Mouse (Mus musculus) spleen, postnatal 36 days (tissue): Measurements from ENCODE around the gene Olfr441.
"Not testable (repeated sequence)": the region's sequence is repeated elsewhere in the genome, so short reads cannot be mapped to it uniquely, and the experiment has no call there.

ENCODE experiments used
- DNase-seq, 2 experiments: peaks; one replicate each; pipeline ENCODE4 v3.0.0; 2022; ENCODE audit warnings: low spot score in 2 of 2, mixed read lengths in 1 of 2

Gene Olfr441

GRCm38 (mm10) chr6:43106069-43106468, at the start of gene Olfr441:
TSS of gene Olfr441 (plus strand) at chr6:43106369.
- not testable (repeated sequence) for DNase-seq

GRCm38 (mm10) chr6:43078750-43079149, 27.4 kb upstream of the Olfr441 start:
- DNase-seq, result no peak

GRCm38 (mm10) chr6:43081405-43081804, 24.8 kb upstream of the Olfr441 start:
- peak; percentile 66 to 77 for DNase-seq

- not testable (repeated sequence) for DNase-seq
These were observed 40.1 kb downstream of the Olfr441 start, which contains the start of gene Olfr237-ps1 for GRCm38 (mm10) chr6:43146267-43146666. TSS of gene Olfr237-ps1 (plus strand) at chr6:43146567.

- DNase-seq, result no peak
These were observed 53.3 kb downstream of the Olfr441 start for GRCm38 (mm10) chr6:43159502-43159901.

GRCm38 (mm10) chr6:43162982-43163381, 56.8 kb downstream of the Olfr441 start, which contains the start of gene Olfr437:
TSS of gene Olfr437 (plus strand) at chr6:43163282.
- no peak for DNase-seq

- DNase-seq, result no peak
These were observed 61.1 kb downstream of the Olfr441 start for GRCm38 (mm10) chr6:43167246-43167645.
